Comparison of ENCODE assay signal across 24 mouse cellular contexts in the genomic region with DNA sequence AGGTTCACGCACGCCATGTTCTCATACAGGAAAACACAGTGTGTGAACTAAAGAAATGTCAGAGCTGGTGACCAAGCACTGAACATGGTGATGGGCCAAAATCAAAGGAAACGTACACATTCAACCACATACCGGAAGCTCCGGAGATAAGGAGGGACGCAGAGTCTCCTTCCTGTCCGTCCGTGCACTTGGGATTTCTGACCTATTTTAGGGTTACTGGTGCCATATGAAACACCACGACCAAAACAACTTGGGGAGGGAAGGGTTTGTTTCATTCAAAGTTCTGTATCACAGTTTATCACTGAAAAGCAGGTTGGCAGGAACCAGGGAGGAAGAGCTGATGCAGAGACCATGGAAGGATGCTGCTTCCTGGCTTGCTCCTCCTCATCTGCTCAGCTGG. TPM values are rescaled to one million over a fixed set of nuclear protein-coding genes. Genes with fewer than 3 reads are reported as not detected.
DNase-seq lines count a peak whose midpoint lies in the region; ATAC-seq lines count a peak whose summit lies in the region.
"Had no signal": no experiment of that assay in that cellular context is flagged by ENCODE, and none has a peak within 500 bp of the region (broad histone marks: within the 10 kb centered on the region; RNA-seq: fewer than 3 reads in every experiment).

No protein-coding gene starts in this region.

- H3K4me1 ChIP-seq in heart, embryonic 12.5 days (replicated peaks): peaks cover 68% of the 10 kb centered on the region
- peaks cover 68% of the 10 kb centered on the region for H3K4me1 ChIP-seq in megakaryocyte, embryonic 14.5 days

- WGBS in heart, embryonic 12.5 days: 66% methylated on average over 9 of the region's 9 CpGs

- no peaks in the 10 kb centered on the region for H3K27me3 ChIP-seq in heart, embryonic 12.5 days (replicated peaks)
- H3K27me3 ChIP-seq in megakaryocyte, embryonic 14.5 days (replicated peaks): no peaks in the 10 kb centered on the region
- H3K27me3 ChIP-seq: forebrain, embryonic 13.5 days; intestine, embryonic 15.5 days; neural tube, embryonic 13.5 days had no signal

- no peak for DNase-seq in heart, adult 9 months (ENCODE audit: low spot score in 2 of 2)
- peak; percentile 32 for DNase-seq in kidney, adult 9 months
- no peak for DNase-seq in kidney, adult 18-20 months
- DNase-seq in urinary bladder, postnatal 4 days (ENCODE audit: low spot score in 2 of 2): no peak
- DNase-seq: adrenal gland, postnatal 36 days; cerebellum, adult 9-10 months; gastrocnemius, adult 2 months; kidney, postnatal 25 days; layer of hippocampus, postnatal 36 days; retina, postnatal 1 day; thymus, postnatal 14 days had no signal

- H3K4me3 ChIP-seq in heart, embryonic 12.5 days: no peak overlapping the region
- peak overlapping the region; percentile 42 for H3K4me3 ChIP-seq in megakaryocyte, embryonic 14.5 days (replicated peaks)
- H3K4me3 ChIP-seq: forebrain, embryonic 13.5 days; gastrocnemius, adult 2 months; hindbrain, embryonic 10.5 days; intestine, embryonic 15.5 days; layer of hippocampus, adult 2 months; midbrain, embryonic 10.5 days; myocyte; neural tube, embryonic 13.5 days had no signal

- H3K36me3 ChIP-seq in heart, embryonic 12.5 days: peaks cover 72% of the 10 kb centered on the region
- peaks cover 90% of the 10 kb centered on the region for H3K36me3 ChIP-seq in megakaryocyte, embryonic 14.5 days (replicated peaks; ENCODE audit: low read length)

- no peak overlapping the region for H3K4me2 ChIP-seq in heart, embryonic 12.5 days
- H3K4me2 ChIP-seq: forebrain, embryonic 13.5 days; intestine, embryonic 15.5 days; neural tube, embryonic 13.5 days had no signal

- H3K9me3 ChIP-seq in heart, embryonic 12.5 days (replicated peaks): no peaks in the 10 kb centered on the region
- H3K9me3 ChIP-seq in megakaryocyte, embryonic 14.5 days: peaks cover 6% of the 10 kb centered on the region; the same call in 1 of the 2 replicates
- H3K9me3 ChIP-seq: forebrain, embryonic 13.5 days; hindbrain, embryonic 10.5 days; intestine, embryonic 15.5 days; midbrain, embryonic 10.5 days; neural tube, embryonic 13.5 days had no signal

- H3K27ac ChIP-seq in heart, embryonic 12.5 days (ENCODE audit: poor library complexity, severe bottlenecking): no peak overlapping the region
- H3K27ac ChIP-seq: forebrain, embryonic 13.5 days; gastrocnemius, adult 2 months; hindbrain, embryonic 10.5 days; intestine, embryonic 15.5 days; layer of hippocampus, adult 2 months; liver, embryonic 14.5 days; midbrain, embryonic 10.5 days; neural tube, embryonic 13.5 days had no signal

- peak; percentile 59; the same call in 1 of the 2 replicates for ATAC-seq in heart, embryonic 12.5 days (ENCODE audit: insufficient number of reproducible peaks, low FRiP score)
- no peak for ATAC-seq in megakaryocyte, adult 5-6 weeks (ENCODE audit: poor library complexity, severe bottlenecking)
- ATAC-seq: forebrain, embryonic 13.5 days; hindbrain, embryonic 16.5 days; intestine, embryonic 15.5 days; midbrain, embryonic 16.5 days had no signal

- no peak overlapping the region for H3K9ac ChIP-seq in heart, embryonic 12.5 days
- H3K9ac ChIP-seq: forebrain, embryonic 13.5 days; intestine, embryonic 15.5 days; liver, embryonic 14.5 days; neural tube, embryonic 13.5 days had no signal

RNA-seq across cellular contexts. Expression of gene Msi2, which starts 44.2 kb away (rescaled TPM):
- polyA plus RNA-seq in heart, embryonic 12.5 days (2016; fragmentation: Nextera tagmentation; extraction: Ambion mirVana): 18.7 and 20.5 TPM in 2 replicates
- polyA plus RNA-seq in megakaryocyte, embryonic 14.5 days (2012; ENCODE audit: insufficient read depth, low replicate concordance): 12.9 and 14.4 TPM in 2 replicates
- 5.3 and 5.7 TPM in 2 replicates for total RNA-seq in megakaryocyte, adult 5-6 weeks (2015)
- total RNA-seq in megakaryocyte, adult 5-6 weeks (2017): 7.8 and 14.4 TPM in 2 replicates
